ENCODE assay signal across 9 mouse cellular contexts in genomic region chr13:55420018-55420932, GRCm38 (mm10). TPM values are rescaled to one million over a fixed set of nuclear protein-coding genes. Genes with fewer than 3 reads are reported as not detected.
DNase-seq lines count a peak whose midpoint lies in the region; ATAC-seq and TF ChIP-seq lines count a peak whose summit lies in the region.
"Had no signal": no experiment of that assay in that cellular context is flagged by ENCODE, and none has a peak within 500 bp of the region (broad histone marks: within the 10 kb centered on the region; RNA-seq: fewer than 3 reads in every experiment).

No protein-coding gene starts in this region.

- H3K9ac ChIP-seq in forebrain, embryonic 14.5 days (ENCODE audit: low read length) = 0 out of 2 replicates have a peak overlapping the region, but pooled peaks have one; percentile 35
- no peak overlapping the region for H3K9ac ChIP-seq in intestine, postnatal 0 days (ENCODE audit: low read depth, low read length)
- no peak overlapping the region for H3K9ac ChIP-seq in neural tube, embryonic 13.5 days

- peaks cover 37% of the 10 kb centered on the region for H3K27me3 ChIP-seq in forebrain, embryonic 14.5 days (replicated peaks; ENCODE audit: control insufficient read depth, insufficient read depth, low read length)
- H3K27me3 ChIP-seq in intestine, postnatal 0 days (replicated peaks; ENCODE audit: control insufficient read depth, insufficient read depth, low read length) = peaks cover 42% of the 10 kb centered on the region
- peaks cover 59% of the 10 kb centered on the region for H3K27me3 ChIP-seq in neural tube, embryonic 13.5 days

- 35% methylated on average over 51 of the region's 51 CpGs for WGBS in forebrain, embryonic 14.5 days
- WGBS in intestine, postnatal 0 days = 29% methylated on average over 51 of the region's 51 CpGs
- 30% methylated on average over 51 of the region's 51 CpGs for WGBS in neural tube, embryonic 13.5 days

- TF ChIP-seq CTCF in intestine, postnatal 0 days (IDR thresholded peaks at IDR 0.05; ENCODE audit: low read depth) = peak; percentile 25

- H3K4me2 ChIP-seq in forebrain, embryonic 14.5 days (ENCODE audit: low read length) = peak overlapping the region; percentile 39; the same call in 1 of the 2 replicates
- peak overlapping the region; percentile 53 for H3K4me2 ChIP-seq in intestine, postnatal 0 days (replicated peaks; ENCODE audit: low read depth)
- peak overlapping the region; percentile 47 for H3K4me2 ChIP-seq in neural tube, embryonic 13.5 days

- H3K27ac ChIP-seq in forebrain, embryonic 14.5 days (ENCODE audit: low read depth, low read length) = no peak overlapping the region
- no peak overlapping the region for H3K27ac ChIP-seq in intestine, postnatal 0 days (ENCODE audit: low read depth, low read length)
- no peak overlapping the region for H3K27ac ChIP-seq in neural tube, embryonic 13.5 days (replicated peaks)

- ATAC-seq in forebrain, embryonic 14.5 days = peak; percentile 32; the same call in 1 of the 2 replicates
- ATAC-seq in intestine, postnatal 0 days = no peak; the same call in 1 of the 2 replicates
- ATAC-seq in neural tube, embryonic 13.5 days (ENCODE audit: low read depth) = peak; percentile 29; the same call in 1 of the 2 replicates
- no peak for ATAC-seq in erythroid progenitor cell, adult 5-6 weeks (replicated peaks; ENCODE audit: low FRiP score, poor library complexity, severe bottlenecking)

- no peaks in the 10 kb centered on the region for H3K36me3 ChIP-seq in forebrain, embryonic 14.5 days (ENCODE audit: control insufficient read depth, insufficient read depth, low read length)
- H3K36me3 ChIP-seq in intestine, postnatal 0 days (ENCODE audit: control insufficient read depth, insufficient read depth) = no peaks in the 10 kb centered on the region
- no peaks in the 10 kb centered on the region for H3K36me3 ChIP-seq in neural tube, embryonic 13.5 days

- H3K4me3 ChIP-seq in forebrain, embryonic 14.5 days (ENCODE audit: low read depth, low read length) = no peak overlapping the region
- peak overlapping the region; percentile 16; the same call in 1 of the 2 replicates for H3K4me3 ChIP-seq in intestine, postnatal 0 days (ENCODE audit: low read depth, low read length)
- peak overlapping the region; percentile 14; the same call in 1 of the 2 replicates for H3K4me3 ChIP-seq in neural tube, embryonic 13.5 days

- H3K9me3 ChIP-seq in forebrain, embryonic 14.5 days (replicated peaks; ENCODE audit: control insufficient read depth, low read length) = no peaks in the 10 kb centered on the region
- H3K9me3 ChIP-seq in intestine, postnatal 0 days (ENCODE audit: control insufficient read depth) = no peaks in the 10 kb centered on the region
- no peaks in the 10 kb centered on the region for H3K9me3 ChIP-seq in neural tube, embryonic 13.5 days

- H3K4me1 ChIP-seq in forebrain, embryonic 14.5 days (ENCODE audit: control insufficient read depth, insufficient read depth, low read length) = no peaks in the 10 kb centered on the region
- no peaks in the 10 kb centered on the region for H3K4me1 ChIP-seq in intestine, postnatal 0 days (replicated peaks; ENCODE audit: control insufficient read depth, insufficient read depth, low read length)
- H3K4me1 ChIP-seq in neural tube, embryonic 13.5 days (replicated peaks) = peaks cover 19% of the 10 kb centered on the region

- peak; percentile 24 for DNase-seq in retina, postnatal 1 day
- DNase-seq in retina, embryonic 14.5 days (ENCODE audit: low spot score) = no peak
- DNase-seq in forebrain, embryonic 14.5 days (ENCODE audit: low spot score) = no peak
- DNase-seq in left cerebral cortex, postnatal 14 days (ENCODE audit: low spot score in 2 of 2) = no peak
- DNase-seq in left cerebral cortex, adult 9 months (ENCODE audit: low spot score in 2 of 2) = no peak

- intact Hi-C loops in left cerebral cortex, postnatal 14 days (cut with DNase I) = no loop called here

RNA-seq across cellular contexts. Expression of gene Pfn3, which starts 5.2 kb away (rescaled TPM):
- 0.71 and 1.0 TPM in 2 replicates for polyA plus RNA-seq in forebrain, embryonic 14.5 days (2014; fragmentation: Nextera tagmentation; extraction: Ambion mirVana)
- not detected in 2 replicates for polyA plus RNA-seq in intestine, postnatal 0 days (2015; fragmentation: Nextera tagmentation; extraction: Ambion mirVana)
- polyA plus RNA-seq in neural tube, embryonic 13.5 days (2015; fragmentation: Nextera tagmentation; extraction: Ambion mirVana) = 0.83 TPM in 1 of 2 replicates, not detected in the other
- total RNA-seq in erythroid progenitor cell, adult 5-6 weeks (2015; ENCODE audit: low replicate concordance) = not detected in 2 replicates
- not detected in 2 replicates for total RNA-seq in erythroid progenitor cell, adult 5-6 weeks (2017; ENCODE audit: low replicate concordance)
- total RNA-seq in left cerebral cortex, postnatal 14 days (2021) = under 1 TPM in 1 of 2 experiments, not detected in 1; 0.70 TPM
- total RNA-seq: adrenal gland, postnatal 25 days had no signal

RNA-seq across cellular contexts. Expression of gene F12, which starts 6.3 kb away (rescaled TPM):
- polyA plus RNA-seq in forebrain, embryonic 14.5 days (2014; fragmentation: Nextera tagmentation; extraction: Ambion mirVana) = not detected in 2 replicates
- 1.2 and 2.3 TPM in 2 replicates for polyA plus RNA-seq in intestine, postnatal 0 days (2015; fragmentation: Nextera tagmentation; extraction: Ambion mirVana)
- polyA plus RNA-seq in neural tube, embryonic 13.5 days (2015; fragmentation: Nextera tagmentation; extraction: Ambion mirVana) = 0.25 TPM in 1 of 2 replicates, not detected in the other
- total RNA-seq in erythroid progenitor cell, adult 5-6 weeks (2015; ENCODE audit: low replicate concordance) = not detected in 2 replicates
- not detected in 2 replicates for total RNA-seq in erythroid progenitor cell, adult 5-6 weeks (2017; ENCODE audit: low replicate concordance)
- under 1 TPM in 1 of 2 experiments, not detected in 1; 0.30 TPM for total RNA-seq in left cerebral cortex, postnatal 14 days (2021)

RNA-seq across cellular contexts. Expression of gene Slc34a1, which starts 22.3 kb away (rescaled TPM):
- not detected in 2 replicates for polyA plus RNA-seq in forebrain, embryonic 14.5 days (2014; fragmentation: Nextera tagmentation; extraction: Ambion mirVana)
- polyA plus RNA-seq in intestine, postnatal 0 days (2015; fragmentation: Nextera tagmentation; extraction: Ambion mirVana) = 0.04 and 0.16 TPM in 2 replicates
- polyA plus RNA-seq in neural tube, embryonic 13.5 days (2015; fragmentation: Nextera tagmentation; extraction: Ambion mirVana) = not detected in 2 replicates
- total RNA-seq in erythroid progenitor cell, adult 5-6 weeks (2015; ENCODE audit: low replicate concordance) = not detected in 2 replicates
- total RNA-seq in erythroid progenitor cell, adult 5-6 weeks (2017; ENCODE audit: low replicate concordance) = not detected in 2 replicates
- under 1 TPM in 1 of 2 experiments, not detected in 1; 0.72 TPM for total RNA-seq in left cerebral cortex, postnatal 14 days (2021)
- total RNA-seq: adrenal gland, postnatal 25 days had no signal

RNA-seq across cellular contexts. Expression of gene Grk6, which starts 24.6 kb away (rescaled TPM):
- 25.0 and 28.9 TPM in 2 replicates for polyA plus RNA-seq in forebrain, embryonic 14.5 days (2014; fragmentation: Nextera tagmentation; extraction: Ambion mirVana)
- 10.5 and 11.4 TPM in 2 replicates for polyA plus RNA-seq in intestine, postnatal 0 days (2015; fragmentation: Nextera tagmentation; extraction: Ambion mirVana)
- 35.7 and 38.5 TPM in 2 replicates for polyA plus RNA-seq in neural tube, embryonic 13.5 days (2015; fragmentation: Nextera tagmentation; extraction: Ambion mirVana)
- 48.2 and 55.5 TPM in 2 replicates for total RNA-seq in erythroid progenitor cell, adult 5-6 weeks (2015; ENCODE audit: low replicate concordance)
- total RNA-seq in erythroid progenitor cell, adult 5-6 weeks (2017; ENCODE audit: low replicate concordance) = 62.2 and 75.7 TPM in 2 replicates
- total RNA-seq in left cerebral cortex, postnatal 14 days (2021) = 10 to 100 TPM; 67.5 to 67.8 TPM

RNA-seq across cellular contexts. Expression of gene Prr7, which starts 43.8 kb away (rescaled TPM):
- 6.7 and 7.4 TPM in 2 replicates for polyA plus RNA-seq in forebrain, embryonic 14.5 days (2014; fragmentation: Nextera tagmentation; extraction: Ambion mirVana)
- polyA plus RNA-seq in intestine, postnatal 0 days (2015; fragmentation: Nextera tagmentation; extraction: Ambion mirVana) = 0.14 and 0.27 TPM in 2 replicates
- polyA plus RNA-seq in neural tube, embryonic 13.5 days (2015; fragmentation: Nextera tagmentation; extraction: Ambion mirVana) = 2.5 and 3.1 TPM in 2 replicates
- not detected in 2 replicates for total RNA-seq in erythroid progenitor cell, adult 5-6 weeks (2015; ENCODE audit: low replicate concordance)
- total RNA-seq in erythroid progenitor cell, adult 5-6 weeks (2017; ENCODE audit: low replicate concordance) = not detected in 2 replicates
- total RNA-seq in left cerebral cortex, postnatal 14 days (2021) = 100 to 1,000 TPM in 1 of 2 experiments, 10 to 100 TPM in 1; 98.9 to 104 TPM

Comparison
In these comparisons a context has a peak if more than half of its experiments do, and no peak if none do; other contexts are left out.
1. ATAC-seq: peak in forebrain, embryonic 14.5 days (single experiment) and neural tube, embryonic 13.5 days (single experiment); none in intestine, postnatal 0 days (single experiment) and erythroid progenitor cell, adult 5-6 weeks (single experiment).
2. Peak in every context shown above with its lines, with median percentiles within 50 percentile points of each other: H3K4me2 ChIP-seq.